Mouse (Mus musculus) neutrophil, adult 65 days (primary cell): ENCODE data around the gene Dbt. TPM values are rescaled to one million over a fixed set of nuclear protein-coding genes. Genes with fewer than 3 reads are reported as not detected.

Experiments
- total RNA-seq: library from RNA; stranded (reverse); gene quantifications from 2 replicates; pipeline ENCODE4 v1.2.4, GENCODE M21; 2023

Dbt gene
- 5.1 and 5.5 TPM in 2 replicates for total RNA-seq

GRCm38 (mm10) chr3:116512904-116513716, at the start of gene Dbt:
Gene Dbt (plus strand): TSS chr3:116513070.

GRCm38 (mm10) chr3:116507772-116508351, 5.0 kb upstream of the Dbt start, which contains the start of gene Rtca:
Gene Rtca (minus strand): TSS chr3:116508208.

GRCm38 (mm10) chr3:116562408-116563094, 49.7 kb downstream of the Dbt start, which contains the start of gene Lrrc39:
Gene Lrrc39 (plus strand): TSS chr3:116562973.

GRCm38 (mm10) chr3:116594728-116595602, 82.1 kb downstream of the Dbt start, which contains the start of gene Sass6:
Gene Sass6 (plus strand): TSS chr3:116594982.

Other genes starting within 250 kb of the Dbt start
- gene Cdc14a, start 89.0 kb upstream of the Dbt start, total RNA-seq: 44.1 and 76.3 TPM in 2 replicates
- gene Rtca, start 4.9 kb upstream of the Dbt start, total RNA-seq: 16.6 and 17.4 TPM in 2 replicates
- not detected in 2 replicates for gene Lrrc39, start 49.9 kb downstream of the Dbt start, total RNA-seq
- 17.3 and 21.3 TPM in 2 replicates for gene Sass6, start 81.9 kb downstream of the Dbt start, total RNA-seq
- 15.6 and 17.3 TPM in 2 replicates for gene Trmt13, start 101.5 kb downstream of the Dbt start, total RNA-seq
- gene Mfsd14a, start 149.6 kb downstream of the Dbt start, total RNA-seq: 76.0 and 95.4 TPM in 2 replicates
- not detected in 2 replicates for gene Gm43191, start 168.2 kb downstream of the Dbt start, total RNA-seq
- gene Slc35a3, start 199.8 kb downstream of the Dbt start, total RNA-seq: 25.0 and 28.2 TPM in 2 replicates